ENCODE assay signal across 8 mouse cellular contexts in the genomic region with DNA sequence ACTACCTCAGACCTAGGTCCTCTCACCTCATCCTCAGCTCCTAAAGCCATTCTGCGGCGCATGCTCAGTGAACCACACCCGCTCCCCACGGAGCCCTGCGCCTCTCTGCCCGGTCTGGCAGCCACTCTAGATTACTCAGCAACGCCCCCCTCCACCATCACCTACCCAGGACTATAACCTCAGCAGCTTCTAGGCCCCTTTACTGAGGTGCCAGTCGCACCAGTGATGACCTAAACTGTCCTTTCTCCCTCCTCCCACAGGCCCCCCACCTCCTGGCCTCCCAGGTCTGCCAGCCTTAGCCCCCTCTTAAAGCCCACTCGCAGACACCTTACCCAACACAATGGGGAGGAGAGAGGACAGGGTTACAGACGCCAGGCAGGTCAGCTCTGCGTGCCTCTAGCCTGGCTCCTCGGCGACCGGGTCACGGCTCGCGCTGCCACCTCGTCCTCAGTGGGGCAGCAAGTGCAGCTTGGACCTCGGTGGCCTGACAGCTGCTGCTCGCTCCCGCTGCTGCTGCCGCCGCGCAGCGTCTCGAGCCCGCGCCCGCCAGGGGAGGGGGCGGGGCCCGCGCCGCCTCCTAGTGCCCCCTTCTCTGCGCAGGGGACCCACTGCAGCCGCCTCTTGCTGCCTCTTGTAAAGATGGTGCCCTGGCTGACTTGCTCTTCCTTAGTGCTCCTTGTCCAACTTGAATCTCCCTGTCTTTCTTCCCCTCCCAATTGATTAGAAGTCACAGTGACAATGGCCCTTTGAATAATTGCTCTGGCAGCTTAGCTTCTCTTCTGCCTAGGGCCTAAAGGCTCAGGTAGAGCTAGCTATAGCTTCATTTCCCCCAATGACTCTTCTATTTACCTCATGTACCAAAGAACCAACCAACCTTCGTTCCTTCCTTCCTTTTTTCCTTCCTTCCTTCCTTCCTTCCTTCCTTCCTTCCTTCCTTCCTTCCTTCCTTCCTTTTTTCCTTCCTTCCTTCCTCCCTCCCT. TPM values are rescaled to one million over a fixed set of nuclear protein-coding genes. Genes with fewer than 3 reads are reported as not detected.
DNase-seq lines count a peak whose midpoint lies in the region; ATAC-seq and TF ChIP-seq lines count a peak whose summit lies in the region.

A gene (minus strand): TSS at position 695 of the 980 bp plus-strand sequence.

- peak; percentile 82 for ATAC-seq in kidney, embryonic 16.5 days (ENCODE audit: low FRiP score, low TSS enrichment)
- ATAC-seq in forebrain, embryonic 15.5 days (replicated peaks), result peak; percentile 94
- 0 out of 2 replicates have a peak, but pooled peaks have one; percentile 7 for ATAC-seq in kidney, postnatal 0 days (replicated peaks; ENCODE audit: low FRiP score, low read depth)
- peak; percentile 23; the same call in 1 of the 2 replicates for ATAC-seq in liver, embryonic 11.5 days (replicated peaks; ENCODE audit: low FRiP score)

- H3K27ac ChIP-seq in kidney, embryonic 16.5 days (ENCODE audit: low read length), result no peak within 1 kb of the TSS
- H3K27ac ChIP-seq in forebrain, embryonic 15.5 days (replicated peaks), result peak within 1 kb of the TSS; percentile 74
- no peak within 1 kb of the TSS for H3K27ac ChIP-seq in kidney, postnatal 0 days
- H3K27ac ChIP-seq in liver, embryonic 11.5 days (ENCODE audit: low read depth, low read length), result no peak within 1 kb of the TSS
- peak within 1 kb of the TSS; percentile 42; the same call in 1 of the 2 replicates for H3K27ac ChIP-seq in olfactory bulb, adult 2 months (ENCODE audit: insufficient read depth, low read depth, low read length)

- DNase-seq in kidney, adult 11 months, result no peak
- DNase-seq in cerebellum, adult 11-12 months, result peak; percentile 73
- DNase-seq in kidney, postnatal 0 days (ENCODE audit: low spot score), result peak; percentile 0
- peak; percentile 33 for DNase-seq in liver, embryonic 11.5 days (ENCODE audit: low spot score)
- DNase-seq in spleen, adult 12 weeks (ENCODE audit: low spot score), result no peak

- no peak; the same call in 1 of the 2 replicates for TF ChIP-seq POLR2A in olfactory bulb, adult 2 months (IDR thresholded peaks at IDR 0.05; ENCODE audit: insufficient read depth, low read depth, low read length)

- peak within 1 kb of the TSS; percentile 35; the same call in 1 of the 2 replicates for H3K9ac ChIP-seq in kidney, embryonic 16.5 days (replicated peaks; ENCODE audit: low read length)
- H3K9ac ChIP-seq in forebrain, embryonic 15.5 days (replicated peaks), result peak within 1 kb of the TSS; percentile 60
- 0 out of 2 replicates have a peak within 1 kb of the TSS, but pooled peaks have one; percentile 31 for H3K9ac ChIP-seq in kidney, postnatal 0 days (ENCODE audit: low read depth, low read length)
- H3K9ac ChIP-seq in liver, embryonic 11.5 days (ENCODE audit: low read depth, low read length), result no peak within 1 kb of the TSS

- TF ChIP-seq CTCF in kidney, postnatal 0 days (IDR thresholded peaks at IDR 0.05; ENCODE audit: low read depth), result no peak
- no peak for TF ChIP-seq CTCF in olfactory bulb, adult 2 months (IDR thresholded peaks at IDR 0.05; ENCODE audit: insufficient read depth, low read depth, low read length)

- H3K4me2 ChIP-seq in kidney, embryonic 16.5 days (replicated peaks; ENCODE audit: low read depth, low read length), result peak within 1 kb of the TSS; percentile 70
- H3K4me2 ChIP-seq in forebrain, embryonic 15.5 days (replicated peaks), result peak within 1 kb of the TSS; percentile 49
- H3K4me2 ChIP-seq in kidney, postnatal 0 days (ENCODE audit: low read length), result peak within 1 kb of the TSS; percentile 66
- peak within 1 kb of the TSS; percentile 76 for H3K4me2 ChIP-seq in liver, embryonic 11.5 days

- peaks cover 13% of the 10 kb centered on the region; the same call in 1 of the 2 replicates for H3K27me3 ChIP-seq in kidney, embryonic 16.5 days (ENCODE audit: insufficient read depth, low read length)
- H3K27me3 ChIP-seq in forebrain, embryonic 15.5 days, result no peaks in the 10 kb centered on the region
- H3K27me3 ChIP-seq in kidney, postnatal 0 days (ENCODE audit: insufficient read depth, low read length), result no peaks in the 10 kb centered on the region
- 0 out of 2 replicates have a peak, but pooled peaks cover 5% of the 10 kb centered on the region for H3K27me3 ChIP-seq in liver, embryonic 11.5 days (replicated peaks; ENCODE audit: control insufficient read depth, insufficient read depth, low read length)

- H3K4me3 ChIP-seq in kidney, embryonic 16.5 days (ENCODE audit: low read length), result peak within 1 kb of the TSS; percentile 52
- H3K4me3 ChIP-seq in forebrain, embryonic 15.5 days, result peak within 1 kb of the TSS; percentile 58
- peak within 1 kb of the TSS; percentile 35 for H3K4me3 ChIP-seq in kidney, postnatal 0 days (replicated peaks; ENCODE audit: low read depth, low read length)
- H3K4me3 ChIP-seq in liver, embryonic 11.5 days (ENCODE audit: low read depth, low read length), result peak within 1 kb of the TSS; percentile 47
- H3K4me3 ChIP-seq in olfactory bulb, adult 2 months (ENCODE audit: insufficient read depth, low read depth, low read length), result peak within 1 kb of the TSS; percentile 89

- no peaks in the 10 kb centered on the region for H3K4me1 ChIP-seq in kidney, embryonic 16.5 days (ENCODE audit: insufficient read depth, low read length)
- H3K4me1 ChIP-seq in forebrain, embryonic 15.5 days, result no peaks in the 10 kb centered on the region
- no peaks in the 10 kb centered on the region for H3K4me1 ChIP-seq in kidney, postnatal 0 days (replicated peaks; ENCODE audit: insufficient read depth, low read length)
- no peaks in the 10 kb centered on the region for H3K4me1 ChIP-seq in liver, embryonic 11.5 days (replicated peaks; ENCODE audit: control insufficient read depth, insufficient read depth, low read length)
- no peaks in the 10 kb centered on the region for H3K4me1 ChIP-seq in olfactory bulb, adult 2 months (ENCODE audit: control insufficient read depth, insufficient read depth, low read length)

- H3K36me3 ChIP-seq in kidney, embryonic 16.5 days (ENCODE audit: insufficient read depth, low read length), result no peaks in the 10 kb centered on the region
- H3K36me3 ChIP-seq in forebrain, embryonic 15.5 days, result no peaks in the 10 kb centered on the region
- H3K36me3 ChIP-seq in kidney, postnatal 0 days (ENCODE audit: insufficient read depth, low read length), result no peaks in the 10 kb centered on the region
- no peaks in the 10 kb centered on the region for H3K36me3 ChIP-seq in liver, embryonic 11.5 days (ENCODE audit: control insufficient read depth, insufficient read depth, low read length)

- H3K9me3 ChIP-seq in kidney, embryonic 16.5 days (ENCODE audit: low read length), result no peaks in the 10 kb centered on the region
- no peaks in the 10 kb centered on the region for H3K9me3 ChIP-seq in forebrain, embryonic 15.5 days
- H3K9me3 ChIP-seq in kidney, postnatal 0 days (replicated peaks; ENCODE audit: low read length), result no peaks in the 10 kb centered on the region
- no peaks in the 10 kb centered on the region for H3K9me3 ChIP-seq in liver, embryonic 11.5 days (ENCODE audit: control insufficient read depth, low read length)

- 27% methylated on average over 25 of the region's 36 CpGs for WGBS in kidney, embryonic 16.5 days
- 8% methylated on average over 26 of the region's 36 CpGs for WGBS in forebrain, embryonic 15.5 days
- 23% methylated on average over 34 of the region's 36 CpGs for WGBS in kidney, postnatal 0 days
- WGBS in liver, embryonic 11.5 days, result 15% methylated on average over 36 of the region's 36 CpGs
- 11% methylated on average over 33 of the region's 36 CpGs for WGBS in olfactory bulb, adult 2 months

RNA-seq across cellular contexts. Expression of the gene that starts here (rescaled TPM):
- polyA plus RNA-seq in kidney, embryonic 16.5 days (2015; fragmentation: Nextera tagmentation; extraction: Ambion mirVana), result 0.15 and 0.21 TPM in 2 replicates
- polyA plus RNA-seq in forebrain, embryonic 15.5 days (2015; fragmentation: Nextera tagmentation; extraction: Ambion mirVana), result 10.8 and 12.3 TPM in 2 replicates
- polyA plus RNA-seq in kidney, postnatal 0 days (2015; fragmentation: Nextera tagmentation; extraction: Ambion mirVana), result 0.04 and 0.06 TPM in 2 replicates
- not detected in 2 replicates for polyA plus RNA-seq in liver, embryonic 11.5 days (2014; fragmentation: Nextera tagmentation; extraction: Ambion mirVana)
- polyA plus RNA-seq in olfactory bulb, adult 2 months (2012; ENCODE audit: insufficient read depth, insufficient read length, low replicate concordance, missing spikeins), result not detected in 2 replicates

Comparison
In these comparisons a context has a peak if more than half of its experiments do, and no peak if none do; other contexts are left out.
1. Peak in ATAC-seq, H3K4me3 ChIP-seq, H3K9ac ChIP-seq and H3K4me2 ChIP-seq in kidney, embryonic 16.5 days; RNA of the gene not detected or under 1 TPM.
2. Peak in DNase-seq, ATAC-seq, H3K4me3 ChIP-seq, H3K9ac ChIP-seq and H3K4me2 ChIP-seq in kidney, postnatal 0 days; RNA of the gene not detected or under 1 TPM.
3. Peak in DNase-seq, ATAC-seq, H3K4me3 ChIP-seq and H3K4me2 ChIP-seq in liver, embryonic 11.5 days; RNA of the gene not detected or under 1 TPM.
4. ATAC-seq: peak in every context shown above with its lines; median percentile 94 in forebrain, embryonic 15.5 days; 82 in kidney, embryonic 16.5 days; 23 in liver, embryonic 11.5 days; 7 in kidney, postnatal 0 days.
5. H3K27ac ChIP-seq: peak in forebrain, embryonic 15.5 days (single experiment) and olfactory bulb, adult 2 months (single experiment); none in kidney, embryonic 16.5 days (single experiment), kidney, postnatal 0 days (single experiment) and liver, embryonic 11.5 days (single experiment).
6. H3K4me3 ChIP-seq: peak in every context shown above with its lines; median percentile 89 in olfactory bulb, adult 2 months; 58 in forebrain, embryonic 15.5 days; 52 in kidney, embryonic 16.5 days; 47 in liver, embryonic 11.5 days; 35 in kidney, postnatal 0 days.
7. Peak in every context shown above with its lines, with median percentiles within 50 percentile points of each other: H3K4me2 ChIP-seq.